Mouse (Mus musculus) cortical plate, adult 2 months (tissue): ENCODE measurements at regions not wholly inside any gene's neighbourhood (a gene's known extent, or its start where the extent isn't known, plus 50 kb on each side); places are given as distances from the start of the nearest gene placed in this dataset.

Experiments used
- H3K27ac ChIP-seq: fragments of 200-500 bp; 2 replicates; pipeline ENCODE4 v1.5.1; 2012; ENCODE audit warnings: low read length, control low read depth, inconsistent platforms; ENCODE audit not compliant: insufficient read depth
- H3K4me1 ChIP-seq: fragments of 200-500 bp; 2 replicates; pipeline ENCODE4 v1.6.1; 2011; ENCODE audit warnings: low read length; ENCODE audit not compliant: control insufficient read depth, insufficient read depth
- H3K4me3 ChIP-seq: fragments of 200-500 bp; 2 replicates; pipeline ENCODE4 v1.5.1; 2011; ENCODE audit warnings: mild to moderate bottlenecking, low read length, control low read depth; ENCODE audit not compliant: insufficient read depth
- CTCF ChIP-seq: fragments of 200-500 bp; IDR thresholded peaks from 2 replicates; pipeline ENCODE4 v1.5.1; 2011; ENCODE audit warnings: mild to moderate bottlenecking, control low read depth, low read length; ENCODE audit not compliant: insufficient read depth; ENCODE audit errors: extremely low read depth
- POLR2A ChIP-seq: fragments of 200-500 bp; IDR thresholded peaks from 2 replicates; pipeline ENCODE4 v1.6.1; 2011; ENCODE audit warnings: mild to moderate bottlenecking, low read length, control low read depth; ENCODE audit not compliant: insufficient read depth; ENCODE audit errors: extremely low read depth

DNA sequence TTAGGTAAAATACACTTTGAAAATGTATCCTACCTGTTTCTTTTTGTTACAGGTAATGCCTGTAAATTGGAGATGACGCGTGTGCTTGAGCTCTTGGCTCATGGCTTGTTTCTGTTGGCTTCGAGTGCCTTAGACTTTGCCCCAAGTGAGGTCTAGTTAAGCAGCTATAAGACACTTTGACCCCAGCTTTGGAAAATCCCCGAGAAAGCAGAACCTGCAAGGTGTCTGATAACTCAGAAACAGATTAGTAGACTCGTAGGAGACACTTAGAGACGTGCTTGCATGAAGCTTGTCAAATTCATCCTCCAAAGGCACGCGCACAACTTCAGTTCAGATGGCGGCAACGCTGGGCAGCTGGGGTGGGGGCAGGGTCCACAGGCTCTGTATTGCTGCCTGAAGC is 153.8 kb downstream of the Pmp22 start:
- Histone ChIP-seq H3K27ac (no peak overlapping the region), H3K4me3 (no peak overlapping the region), H3K4me1 (no peaks in the 10 kb centered on the region)
- TF ChIP-seq CTCF (no peak), POLR2A (no peak)

GRCm38 (mm10) chr11:63286026-63286425 is 157.2 kb downstream of the Pmp22 start:
- TF ChIP-seq CTCF (no peak), POLR2A (no peak)
- Histone ChIP-seq H3K27ac (no peak overlapping the region), H3K4me1 (no peaks in the 10 kb centered on the region), H3K4me3 (no peak overlapping the region)

GRCm38 (mm10) chr11:63287766-63288165 is 159.0 kb downstream of the Pmp22 start:
- no peak overlapping the region for H3K4me3 ChIP-seq
- H3K4me1 ChIP-seq: no peaks in the 10 kb centered on the region
- TF ChIP-seq POLR2A (no peak), CTCF (no peak)
- H3K27ac ChIP-seq: no peak overlapping the region

DNA sequence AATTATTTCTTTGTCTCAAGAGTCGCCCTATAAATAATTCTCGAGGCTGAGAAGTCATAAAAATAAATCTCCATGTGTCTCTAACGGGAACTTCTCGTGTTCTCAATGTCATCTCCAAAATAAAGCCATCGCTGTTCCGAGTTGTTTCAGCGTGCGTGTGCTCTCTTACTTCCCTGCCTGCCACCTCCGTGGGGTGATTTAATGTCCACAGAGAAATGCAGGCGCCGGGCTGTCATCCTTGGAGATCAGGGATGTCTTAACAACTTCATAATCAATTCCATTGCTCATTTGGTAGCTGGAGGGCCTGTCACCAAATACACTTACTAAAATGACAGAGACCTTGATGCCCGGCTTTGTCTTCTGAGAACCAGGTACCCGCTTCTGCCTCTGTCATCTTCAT is 161.8 kb downstream of the Pmp22 start:
- H3K4me1 ChIP-seq: no peaks in the 10 kb centered on the region
- no peak overlapping the region for H3K4me3 ChIP-seq
- no peak overlapping the region for H3K27ac ChIP-seq
- TF ChIP-seq POLR2A (no peak), CTCF (no peak)

- Histone ChIP-seq H3K4me1 (no peaks in the 10 kb centered on the region), H3K4me3 (no peak overlapping the region), H3K27ac (no peak overlapping the region)
- TF ChIP-seq CTCF (no peak), POLR2A (no peak)
Measured at GRCm38 (mm10) chr11:63293485-63293884, 164.7 kb downstream of the Pmp22 start.

DNA sequence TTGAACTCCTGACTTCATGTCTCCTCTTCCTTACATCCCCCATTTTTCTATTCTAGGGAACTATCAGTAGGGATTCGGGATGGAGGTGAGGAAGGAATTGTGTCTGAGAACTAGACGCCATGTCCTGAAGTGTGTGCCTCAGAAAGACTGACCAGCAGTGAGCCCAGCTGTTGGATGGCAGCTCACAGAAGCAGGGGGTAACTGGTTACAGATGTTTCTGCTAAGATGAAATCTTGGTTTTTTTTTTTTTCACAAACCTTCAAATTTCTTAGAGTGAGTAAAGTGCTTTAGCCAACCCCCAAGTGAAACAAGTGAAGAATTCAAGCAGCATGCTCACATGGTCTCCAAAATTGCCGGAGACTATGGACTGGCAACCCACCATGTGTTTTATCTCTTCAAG is 165.7 kb downstream of the Pmp22 start:
- Histone ChIP-seq H3K27ac (no peak overlapping the region), H3K4me3 (no peak overlapping the region), H3K4me1 (no peaks in the 10 kb centered on the region)
- TF ChIP-seq POLR2A (no peak), CTCF (no peak)

DNA sequence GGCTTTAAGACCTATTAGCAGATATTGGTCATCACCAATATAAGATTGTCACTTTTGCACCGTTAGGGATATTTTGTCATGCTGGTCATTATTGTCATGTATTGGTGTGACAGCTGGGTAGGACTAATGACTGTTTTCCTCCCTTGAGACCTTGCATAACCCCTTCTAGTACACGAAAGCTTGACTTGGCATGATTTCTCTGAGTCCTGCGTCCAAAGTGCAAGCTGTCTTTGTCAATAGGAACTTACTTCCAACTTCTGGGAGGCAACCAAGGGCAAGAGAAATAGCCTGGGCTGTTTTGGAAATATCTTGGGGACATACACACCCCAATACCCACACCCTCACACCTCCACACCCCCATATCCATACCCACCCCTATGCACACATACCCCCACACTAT is 167.7 kb downstream of the Pmp22 start:
- TF ChIP-seq POLR2A (no peak), CTCF (no peak)
- no peaks in the 10 kb centered on the region for H3K4me1 ChIP-seq
- H3K27ac ChIP-seq: no peak overlapping the region
- H3K4me3 ChIP-seq: no peak overlapping the region

- Histone ChIP-seq H3K27ac (no peak overlapping the region), H3K4me3 (no peak overlapping the region), H3K4me1 (no peaks in the 10 kb centered on the region)
- TF ChIP-seq CTCF: no peak
- TF ChIP-seq POLR2A: no peak
Measured at GRCm38 (mm10) chr11:63299712-63300581, 171.2 kb downstream of the Pmp22 start.

DNA sequence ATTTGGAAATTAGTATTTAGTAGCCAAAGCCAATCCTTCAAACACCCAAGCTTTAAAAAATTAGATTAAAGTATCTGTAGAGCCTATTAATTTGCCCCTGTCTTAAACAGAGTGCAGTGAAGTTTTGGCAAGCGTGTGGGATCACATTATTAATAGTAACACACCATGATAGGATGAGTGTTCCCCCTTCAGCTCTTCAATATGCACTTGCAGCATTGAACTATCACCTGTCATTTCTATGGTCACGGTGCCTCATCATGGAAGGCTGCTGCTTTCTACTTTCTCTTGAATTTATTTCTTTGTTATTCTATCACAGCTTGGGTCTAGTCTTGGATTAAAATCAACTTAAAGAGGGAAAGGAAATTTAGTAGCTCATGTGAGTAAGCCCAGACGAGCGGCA is 196.4 kb downstream of the Pmp22 start:
- TF ChIP-seq CTCF (no peak), POLR2A (no peak)
- no peaks in the 10 kb centered on the region for H3K4me1 ChIP-seq
- H3K27ac ChIP-seq: no peak overlapping the region
- H3K4me3 ChIP-seq: no peak overlapping the region

GRCm38 (mm10) chr11:63326864-63327263 is 198.1 kb downstream of the Pmp22 start:
- TF ChIP-seq POLR2A (no peak), CTCF (no peak)
- Histone ChIP-seq H3K27ac (no peak overlapping the region), H3K4me1 (no peaks in the 10 kb centered on the region), H3K4me3 (no peak overlapping the region)
